Mouse (Mus musculus): Measurements from ENCODE around the gene Ccr1l1.
"Not testable (repeated sequence)": the region's sequence is repeated elsewhere in the genome, so short reads cannot be mapped to it uniquely, and the experiment has no call there.

Gene Ccr1l1

DNA sequence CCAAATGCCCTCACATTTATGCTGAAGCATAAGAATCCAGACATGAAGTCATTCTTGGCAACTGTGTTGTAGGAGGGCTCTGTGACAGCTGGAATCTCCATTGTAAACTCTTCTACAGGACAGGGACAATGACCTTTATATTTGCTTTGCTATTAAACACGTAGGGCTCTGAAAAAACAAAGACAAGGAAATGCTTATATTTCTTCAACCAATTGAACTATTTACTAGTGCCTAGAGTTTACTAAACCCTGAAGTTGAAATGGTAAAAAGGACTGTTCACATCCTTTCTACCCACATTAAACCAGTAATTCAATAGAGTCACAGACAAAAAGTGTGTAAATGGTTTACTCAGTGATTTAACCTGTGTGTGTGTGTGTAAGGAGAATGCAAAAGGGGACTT lies at the start of gene Ccr1l1:
TSS of gene Ccr1l1 (minus strand) at position 101 of the 400 bp plus-strand sequence.
- no peak for DNase-seq

DNA sequence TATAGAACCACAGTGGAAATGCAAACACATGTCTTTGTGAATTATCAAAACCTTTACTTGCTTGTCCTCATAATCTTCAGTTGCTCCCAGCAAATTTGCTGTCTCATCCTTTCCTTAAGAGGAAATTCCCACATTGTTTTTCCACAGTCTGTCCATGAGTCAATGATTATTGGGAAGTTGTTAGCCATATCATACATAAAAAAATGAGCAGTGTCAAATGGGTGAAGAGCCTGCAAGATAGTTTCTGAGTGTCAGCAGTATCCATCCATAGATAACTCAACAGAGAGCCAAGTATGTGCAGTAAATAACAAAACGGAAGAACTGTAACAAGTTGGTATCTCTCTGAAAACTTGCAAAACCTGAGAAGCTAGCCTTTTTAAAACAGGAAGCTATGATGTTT lies 43.5 kb upstream of the Ccr1l1 start, which contains the start of gene Ccr3:
TSS of gene Ccr3 (plus strand) at position 301 of the 400 bp plus-strand sequence.
- no peak for DNase-seq

DNA sequence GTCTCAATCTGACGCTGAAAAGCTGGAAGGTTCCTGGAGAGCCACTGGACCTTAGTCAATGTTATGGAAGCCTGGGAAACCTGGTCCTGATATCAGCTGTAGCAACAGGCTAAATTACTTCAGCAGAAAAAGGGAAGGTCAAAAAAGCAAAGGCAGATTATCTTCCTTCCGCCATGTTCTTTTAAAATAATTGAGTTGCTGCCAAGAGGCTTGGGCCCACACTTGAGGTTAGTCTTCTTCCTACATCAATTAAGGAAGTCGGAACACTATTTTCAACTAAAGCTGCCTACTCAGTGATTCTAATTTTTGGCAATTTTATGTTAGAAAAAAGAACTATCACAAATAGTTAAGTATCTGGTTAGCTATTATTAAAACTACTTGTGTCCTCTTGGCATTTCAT lies 41.7 kb upstream of the Ccr1l1 start:
- DNase-seq = no peak

- DNase-seq = no peak
These were observed 37.8 kb upstream of the Ccr1l1 start for GRCm38 (mm10) chr9:124016048-124016447.

GRCm38 (mm10) chr9:124014985-124015652 lies 36.9 kb upstream of the Ccr1l1 start:
- DNase-seq = no peak

DNA sequence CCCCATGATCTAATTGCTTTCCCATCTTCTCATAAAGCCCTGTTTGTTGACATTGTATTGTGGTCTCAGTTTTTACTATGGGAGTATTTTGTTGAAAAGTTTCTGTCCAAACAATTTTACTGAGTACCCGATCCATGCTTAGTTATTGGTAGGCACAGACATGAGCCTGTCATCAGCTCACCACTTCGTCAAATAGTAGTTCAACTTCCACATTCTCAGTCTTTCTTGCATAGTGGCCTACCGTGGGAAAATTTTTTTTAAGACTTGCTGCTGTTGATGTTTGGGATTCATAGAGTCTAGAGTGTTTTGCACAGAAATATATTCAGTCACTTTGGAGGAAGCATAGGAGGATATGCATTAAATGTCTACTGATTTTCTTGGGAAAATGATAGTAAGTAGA lies 35.1 kb upstream of the Ccr1l1 start:
- DNase-seq = no peak

GRCm38 (mm10) chr9:124012691-124013090 lies 34.5 kb upstream of the Ccr1l1 start:
- no peak for DNase-seq

- DNase-seq = no peak
These were observed 21.6 kb upstream of the Ccr1l1 start for GRCm38 (mm10) chr9:123999784-124000183.

DNA sequence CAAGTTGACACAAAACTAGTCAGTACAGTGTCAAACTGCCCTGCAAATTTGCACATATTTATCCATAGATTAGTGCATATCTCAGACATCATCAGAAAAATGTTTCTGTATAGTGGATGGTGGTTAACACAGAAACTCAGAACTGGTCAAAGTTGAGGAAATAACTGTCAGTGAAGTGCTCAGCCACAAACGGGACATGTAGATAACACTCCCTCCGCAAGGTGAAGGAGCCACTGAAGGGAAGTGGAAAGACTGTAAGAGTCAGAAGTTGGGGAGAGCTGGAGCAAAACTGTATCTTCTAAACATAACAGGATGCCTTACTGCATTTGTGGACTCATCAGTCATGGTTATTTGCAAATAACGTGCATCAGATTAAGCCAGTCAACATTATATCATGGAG lies 19.5 kb upstream of the Ccr1l1 start:
- DNase-seq = no peak

DNA sequence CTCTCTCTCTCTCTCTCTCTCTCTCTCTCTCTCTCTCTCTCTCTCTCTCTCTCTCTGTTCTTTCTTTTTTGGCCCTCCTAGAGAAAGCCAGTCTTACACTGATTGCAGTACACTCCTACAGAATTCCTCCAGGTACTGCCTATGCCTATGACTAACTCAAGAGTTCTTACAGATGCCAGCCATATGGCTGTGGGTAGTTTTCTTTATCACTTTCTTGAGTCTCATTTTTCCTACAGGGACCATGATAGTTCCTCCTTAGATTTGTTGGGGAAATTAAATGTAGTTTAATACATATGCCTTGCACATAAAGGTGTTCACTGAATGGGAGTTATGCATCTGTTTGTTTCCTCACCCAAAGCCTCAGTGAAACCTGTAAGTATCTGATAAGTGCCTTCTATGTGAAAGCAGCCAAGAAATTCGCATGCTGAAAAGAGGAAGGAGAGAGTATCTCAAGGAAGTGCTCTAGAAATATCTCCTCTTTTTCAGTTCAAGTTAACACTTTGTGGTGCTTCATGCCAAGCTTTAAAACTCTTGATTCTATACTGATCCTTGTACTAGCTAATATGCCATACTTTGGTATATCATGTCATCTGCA lies 13.2 kb upstream of the Ccr1l1 start:
- peak; percentile 14 to 26 for DNase-seq

- peak; percentile 51 to 61 for DNase-seq
These were observed 11.5 kb upstream of the Ccr1l1 start for GRCm38 (mm10) chr9:123989671-123990070.

DNA sequence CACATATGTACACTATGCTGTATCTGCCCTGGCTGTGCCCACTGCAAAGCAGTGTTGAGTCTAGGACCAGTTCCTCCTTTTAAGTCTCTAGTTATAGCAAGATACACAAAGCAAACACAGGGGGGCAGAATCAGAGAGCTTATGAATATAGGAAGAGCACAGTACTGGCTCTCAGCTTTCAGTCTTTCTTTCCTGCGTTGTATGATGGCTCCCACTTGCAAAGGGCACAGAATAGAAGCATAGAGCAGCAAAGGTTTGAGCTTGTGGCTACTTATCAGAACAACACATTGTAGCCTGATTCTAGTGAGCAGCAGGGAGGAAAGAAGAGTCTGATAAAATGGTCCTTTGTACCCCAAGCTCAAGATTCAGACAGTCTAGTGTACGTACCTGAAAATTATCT lies 8.0 kb upstream of the Ccr1l1 start:
- DNase-seq = peak; percentile 67 to 76

GRCm38 (mm10) chr9:123984943-123985342 lies 6.7 kb upstream of the Ccr1l1 start:
- peak in 1 of 2 experiments; percentile 40 for DNase-seq

DNA sequence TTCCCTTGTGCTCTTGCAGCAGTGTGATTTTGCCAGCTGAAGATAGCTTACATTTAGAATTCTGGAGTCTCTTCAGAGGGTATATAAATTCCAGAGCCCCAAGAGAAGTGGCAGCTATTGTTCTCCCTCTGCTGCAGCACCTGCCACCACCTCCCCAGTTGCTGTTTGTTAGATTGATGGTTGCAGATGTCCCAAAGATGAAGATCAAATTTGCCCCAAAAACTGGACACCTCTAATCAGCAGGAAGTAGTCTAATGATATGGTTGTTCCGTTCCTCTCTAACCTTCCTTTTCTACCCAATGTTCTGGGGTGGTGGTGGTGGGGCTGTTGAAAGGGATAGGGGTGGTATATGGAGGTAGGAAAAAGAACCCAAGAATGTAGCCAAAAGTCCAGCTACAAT lies 4.5 kb upstream of the Ccr1l1 start:
- no peak for DNase-seq

GRCm38 (mm10) chr9:123981909-123982308 lies 3.7 kb upstream of the Ccr1l1 start:
- no peak for DNase-seq

- DNase-seq = not testable (repeated sequence)
These were observed 2.8 kb upstream of the Ccr1l1 start for GRCm38 (mm10) chr9:123980858-123981475.

GRCm38 (mm10) chr9:123976876-123977663 lies 1.1 kb downstream of the Ccr1l1 start:
- no peak for DNase-seq

GRCm38 (mm10) chr9:123975630-123976029 lies 2.6 kb downstream of the Ccr1l1 start:
- DNase-seq = no peak

DNA sequence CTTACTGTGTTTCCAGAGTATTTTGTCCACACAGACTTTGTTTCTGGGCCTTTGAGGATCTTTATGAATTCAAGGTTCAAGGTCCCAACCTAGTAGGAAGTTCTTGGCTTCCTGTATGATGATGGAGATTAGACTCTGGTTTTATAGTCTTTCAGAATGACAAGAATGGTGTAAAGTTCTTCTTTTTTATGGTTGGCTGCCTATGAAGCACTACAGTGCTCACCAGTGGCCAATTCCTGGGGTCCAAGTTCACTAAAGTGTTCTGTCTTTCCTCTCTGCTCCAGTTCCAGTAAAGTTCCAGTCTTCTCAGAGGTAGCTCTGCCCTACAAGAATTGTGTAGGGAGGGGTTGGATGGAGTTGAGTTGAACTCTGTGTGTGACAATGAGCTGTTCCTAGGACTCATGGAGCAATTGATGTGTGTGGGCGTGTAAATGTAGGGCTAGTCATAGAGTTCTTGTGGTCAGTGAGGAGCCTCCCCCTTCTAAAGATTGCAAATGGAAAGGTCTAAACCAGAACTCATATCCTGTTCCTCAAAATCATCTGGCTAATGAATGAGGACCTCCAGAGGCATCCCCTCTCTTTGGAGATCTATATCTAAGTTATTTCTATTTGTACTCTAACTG lies 9.8 kb downstream of the Ccr1l1 start, which contains the start of gene Ccr1:
TSS of gene Ccr1 (minus strand) at position 403 of the 623 bp plus-strand sequence.
- peak; percentile 37 to 46 for DNase-seq

DNA sequence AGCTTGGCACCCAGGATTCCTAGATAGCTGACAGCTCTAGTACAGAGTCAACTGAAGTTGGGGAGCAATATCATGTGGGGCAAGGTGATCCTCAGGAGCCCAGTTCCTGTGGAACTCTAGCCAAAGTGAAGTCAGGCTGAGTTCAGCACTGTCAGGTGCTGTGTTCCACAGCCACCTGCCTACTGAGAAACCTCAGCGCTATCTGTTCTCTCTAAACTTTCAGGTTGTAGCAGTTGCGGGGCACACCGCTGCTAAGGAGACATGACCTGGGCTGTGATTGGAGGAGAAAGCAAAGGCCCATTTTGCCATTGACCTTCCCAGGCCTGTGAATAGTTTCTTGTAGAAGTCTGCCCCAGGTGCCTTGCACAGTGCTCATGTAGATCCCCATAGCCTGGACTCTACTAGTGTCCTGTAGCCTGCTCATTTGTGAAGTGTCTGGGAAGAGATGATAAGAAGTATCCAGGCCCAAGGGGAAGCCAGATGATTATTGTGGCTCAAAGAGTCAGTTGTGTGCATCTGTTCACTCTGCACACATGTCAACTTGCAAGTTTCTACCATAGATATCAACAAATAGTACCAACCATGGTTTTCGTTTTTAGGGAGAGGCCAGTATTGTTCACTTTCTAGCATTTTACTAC lies 11.2 kb downstream of the Ccr1l1 start:
- not testable (repeated sequence) for DNase-seq

DNA sequence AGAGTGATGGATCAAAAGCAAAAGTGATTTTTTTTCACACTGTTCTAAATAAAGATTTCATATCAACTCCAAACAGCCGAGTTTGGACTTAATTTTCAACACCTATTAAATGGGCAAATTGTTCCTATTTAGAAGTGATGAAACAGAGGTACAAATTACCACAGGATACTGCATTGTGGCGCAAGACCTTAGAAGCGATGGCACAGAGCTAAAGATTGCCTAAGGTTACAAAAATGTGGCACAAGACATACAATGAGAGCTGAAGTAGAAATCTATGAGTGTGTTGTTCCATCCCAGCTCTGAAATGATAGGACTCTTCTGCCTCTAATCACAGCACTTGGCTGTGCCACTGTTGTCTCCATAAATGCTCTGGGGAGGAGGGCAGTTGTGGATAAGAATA lies 13.4 kb downstream of the Ccr1l1 start:
- DNase-seq = no peak

DNA sequence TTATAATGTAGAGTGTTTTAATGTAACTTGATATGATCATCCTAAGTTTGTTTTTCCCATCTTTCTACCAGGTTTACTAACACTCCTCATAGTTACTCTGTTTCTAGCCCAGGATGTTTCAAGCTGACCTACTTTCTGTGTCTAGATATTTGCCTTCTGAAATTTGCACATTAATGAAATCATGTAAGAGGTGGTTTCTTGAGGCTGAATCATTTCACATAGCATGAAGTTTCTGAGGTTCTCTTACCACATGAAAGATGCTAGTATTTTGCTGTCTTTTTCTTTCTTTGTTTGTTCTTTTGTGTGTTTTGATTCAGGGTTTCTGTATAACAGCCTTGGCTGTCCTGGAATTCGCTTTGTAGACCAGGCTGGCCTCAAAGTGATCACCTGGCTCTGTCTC lies 18.0 kb downstream of the Ccr1l1 start:
- no peak for DNase-seq
